Mouse (Mus musculus): ENCODE results near the gene Tmem121b.
A peak's percentile ranks its signal among the peaks of the same experiment; 100 is the strongest.

The Tmem121b gene

DNA sequence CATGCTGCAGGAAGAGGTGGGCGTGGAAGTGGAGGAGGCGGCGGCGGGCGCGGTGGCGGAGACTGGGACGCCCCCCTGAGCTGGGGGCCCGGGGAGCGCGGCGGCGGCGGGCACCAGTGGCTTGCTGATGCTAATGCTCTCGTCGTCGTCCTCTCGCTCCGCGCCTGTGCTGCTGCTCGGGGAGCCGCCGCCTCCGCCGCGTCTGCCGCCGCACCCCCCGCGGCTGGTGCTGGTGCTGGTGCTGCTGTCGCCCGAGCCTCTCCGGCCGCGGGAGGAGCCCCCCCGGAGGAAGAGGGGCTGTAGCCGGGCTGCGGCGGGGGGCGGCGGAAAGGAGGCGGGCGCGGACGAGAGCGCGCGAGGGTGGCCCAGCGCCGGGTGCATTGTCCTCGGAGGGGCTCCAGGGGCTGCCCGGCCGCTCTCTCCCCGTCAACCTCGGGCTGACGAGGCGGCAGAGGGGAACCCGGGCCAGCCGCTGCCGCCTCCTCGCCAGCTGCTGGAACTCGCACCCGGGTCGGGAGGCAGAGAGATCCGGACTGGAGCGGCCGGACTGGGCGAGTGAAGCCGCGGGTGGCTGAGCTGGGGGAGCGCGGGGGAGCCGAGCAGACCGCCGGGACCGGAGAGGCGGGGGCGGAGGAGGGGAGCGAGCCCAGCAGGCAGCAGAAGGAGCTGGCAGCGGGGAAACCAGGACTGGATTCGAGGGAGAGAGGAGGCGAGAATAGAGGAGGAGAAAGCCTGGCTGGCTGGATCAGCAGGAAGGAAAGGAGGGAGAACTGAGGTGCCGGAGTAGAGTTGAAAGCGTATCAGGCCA is at the start of gene Tmem121b:
TSS of gene Tmem121b (minus strand) at position 434 of the 808 bp plus-strand sequence.
- DNase-seq: no peak

DNA sequence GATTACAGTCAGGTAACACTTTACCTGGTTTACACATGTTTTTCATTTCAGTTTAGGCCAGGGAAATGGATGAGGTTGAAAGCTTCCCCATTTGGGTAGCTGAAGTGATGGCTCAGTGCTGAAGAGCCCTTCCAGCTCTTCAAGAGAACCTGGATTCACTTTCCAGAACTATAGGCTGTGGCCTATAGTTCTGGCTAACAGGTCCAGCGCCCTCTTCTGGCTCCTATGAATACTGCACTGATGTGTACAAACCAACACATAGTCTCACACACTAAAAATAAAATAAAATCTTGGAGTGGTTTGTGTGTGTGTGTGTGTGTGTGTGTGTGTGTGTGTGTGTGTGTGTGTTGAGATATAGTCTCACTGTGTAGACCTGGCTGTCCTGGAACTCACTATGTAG is 48.5 kb upstream of the Tmem121b start:
- no peak for DNase-seq

GRCm38 (mm10) chr6:120541386-120541785 is 47.8 kb upstream of the Tmem121b start:
- no peak for DNase-seq

- peak; percentile 99 for DNase-seq
These were observed 46.2 kb upstream of the Tmem121b start for GRCm38 (mm10) chr6:120539781-120540231.

- peak; percentile 99 for DNase-seq
These were observed 45.6 kb upstream of the Tmem121b start for GRCm38 (mm10) chr6:120539132-120539759.

GRCm38 (mm10) chr6:120536337-120536736 is 42.7 kb upstream of the Tmem121b start:
- no peak for DNase-seq

GRCm38 (mm10) chr6:120532594-120532993 is 39.0 kb upstream of the Tmem121b start:
- DNase-seq: no peak

DNA sequence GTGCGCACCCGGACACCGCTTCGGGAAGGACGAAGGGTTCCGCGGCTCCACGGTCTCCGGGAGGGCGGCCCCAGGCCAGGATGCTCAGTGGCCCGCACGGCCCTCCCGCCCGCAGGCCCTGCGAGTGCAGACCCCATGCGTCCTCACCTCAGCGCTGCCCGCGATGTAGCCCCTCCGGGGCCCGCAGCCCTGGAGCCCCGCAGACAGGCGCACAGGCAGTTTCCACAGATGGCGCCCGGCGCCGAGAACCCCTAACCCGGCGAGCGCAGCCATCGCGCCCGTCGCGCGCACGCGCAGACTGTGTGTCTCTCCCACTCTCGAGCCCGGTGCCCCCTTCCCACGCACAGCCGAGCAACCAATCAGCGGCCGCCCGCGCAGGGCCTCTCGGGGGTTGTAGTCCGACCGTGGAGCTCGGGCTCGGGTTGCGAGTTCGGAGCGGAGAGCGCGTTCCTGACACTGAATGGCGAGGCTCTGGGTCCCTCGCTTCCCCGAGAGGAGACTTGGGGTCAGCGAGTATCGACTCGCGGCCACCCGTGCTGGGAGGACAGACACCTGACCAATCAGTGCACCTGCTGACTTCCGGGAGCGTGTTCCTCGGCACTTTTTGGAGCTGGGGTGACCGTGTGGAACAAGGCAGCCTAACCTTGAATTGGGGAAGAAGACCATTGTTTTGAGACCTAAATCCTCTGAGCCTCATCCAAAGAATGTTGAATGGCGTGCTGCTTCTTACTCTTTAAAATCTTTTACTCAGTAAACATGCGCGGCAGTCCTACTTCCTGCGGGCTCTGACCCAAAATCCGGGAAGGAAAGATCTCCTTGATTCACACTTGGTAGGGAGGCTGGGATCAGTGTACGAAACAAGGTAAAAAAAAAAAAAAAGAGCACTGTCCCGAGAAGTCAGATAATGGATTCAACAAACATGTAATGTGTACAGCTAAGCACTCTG is 37.7 kb upstream of the Tmem121b start, which contains the start of gene Hdhd5:
TSS of gene Hdhd5 (minus strand) at position 300 of the 946 bp plus-strand sequence.
- DNase-seq: peak; percentile 99

- DNase-seq: no peak
These were observed 35.5 kb upstream of the Tmem121b start for GRCm38 (mm10) chr6:120529123-120529522.

GRCm38 (mm10) chr6:120524796-120525195 is 31.2 kb upstream of the Tmem121b start:
- no peak for DNase-seq

- DNase-seq: no peak
These were observed 26.0 kb upstream of the Tmem121b start for GRCm38 (mm10) chr6:120519647-120520046.

GRCm38 (mm10) chr6:120517311-120517710 is 23.7 kb upstream of the Tmem121b start:
- DNase-seq: no peak

DNA sequence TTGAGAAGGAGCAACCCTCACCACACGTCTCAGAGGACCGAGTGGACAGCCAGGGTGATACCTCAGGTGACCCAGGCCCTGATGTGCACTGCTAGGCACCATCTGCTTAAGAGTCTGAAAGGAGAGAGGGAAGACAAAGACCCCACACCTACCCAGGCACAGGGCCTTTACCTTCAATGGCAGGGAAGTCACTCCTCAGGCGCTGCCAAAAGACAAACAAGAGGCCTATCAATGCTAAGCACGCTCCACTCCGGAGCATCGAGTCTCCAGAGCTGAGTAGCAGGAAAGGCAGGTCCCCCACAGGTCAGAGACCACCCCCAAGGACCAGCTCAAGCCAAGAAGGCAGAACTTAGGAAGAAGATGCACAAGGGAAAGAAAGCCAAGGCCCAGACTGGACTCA is 23.3 kb upstream of the Tmem121b start:
- no peak for DNase-seq

DNA sequence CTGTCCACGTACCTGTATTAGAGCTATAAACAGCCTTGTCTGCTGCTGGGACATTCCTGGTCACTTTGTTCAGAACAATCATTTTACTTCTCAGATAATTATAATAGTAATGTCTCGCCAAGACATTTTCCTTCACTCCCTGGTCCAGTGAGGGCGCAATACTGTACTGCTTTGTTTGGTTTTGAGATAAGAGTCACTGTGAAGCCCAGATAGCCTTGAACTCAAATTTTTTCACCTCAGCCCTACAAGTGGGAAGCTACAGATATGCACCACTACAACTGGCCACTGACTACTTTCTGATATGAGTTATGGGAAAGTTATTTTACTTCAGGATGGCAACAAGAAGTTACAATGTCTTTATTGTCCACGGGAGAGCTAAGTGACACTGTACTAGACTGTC is 22.8 kb upstream of the Tmem121b start:
- DNase-seq: no peak

GRCm38 (mm10) chr6:120511212-120511611 is 17.6 kb upstream of the Tmem121b start:
- no peak for DNase-seq

- DNase-seq: no peak
These were observed 16.8 kb upstream of the Tmem121b start for GRCm38 (mm10) chr6:120510425-120510824.

GRCm38 (mm10) chr6:120509975-120510374 is 16.4 kb upstream of the Tmem121b start:
- DNase-seq: no peak

DNA sequence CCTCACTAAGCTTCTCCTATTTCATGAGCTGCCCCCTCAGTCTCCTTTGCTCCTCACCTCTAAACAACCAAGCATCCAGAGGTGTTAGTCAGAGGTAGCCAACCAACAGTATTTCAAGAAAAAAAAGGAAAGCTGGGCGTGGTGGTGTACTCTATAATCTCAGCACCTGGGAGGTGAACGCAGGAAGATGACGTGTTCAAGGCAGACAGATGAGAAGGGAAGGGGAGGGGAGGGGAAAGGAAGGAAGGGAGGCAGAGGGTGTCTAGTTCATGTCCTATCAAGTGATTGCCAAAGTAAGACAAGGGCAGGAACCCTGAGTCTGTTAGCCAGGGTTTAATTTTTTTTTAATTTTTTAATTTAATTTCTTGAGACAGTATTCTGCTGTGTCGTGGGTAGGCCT is 15.0 kb upstream of the Tmem121b start:
- DNase-seq: no peak

DNA sequence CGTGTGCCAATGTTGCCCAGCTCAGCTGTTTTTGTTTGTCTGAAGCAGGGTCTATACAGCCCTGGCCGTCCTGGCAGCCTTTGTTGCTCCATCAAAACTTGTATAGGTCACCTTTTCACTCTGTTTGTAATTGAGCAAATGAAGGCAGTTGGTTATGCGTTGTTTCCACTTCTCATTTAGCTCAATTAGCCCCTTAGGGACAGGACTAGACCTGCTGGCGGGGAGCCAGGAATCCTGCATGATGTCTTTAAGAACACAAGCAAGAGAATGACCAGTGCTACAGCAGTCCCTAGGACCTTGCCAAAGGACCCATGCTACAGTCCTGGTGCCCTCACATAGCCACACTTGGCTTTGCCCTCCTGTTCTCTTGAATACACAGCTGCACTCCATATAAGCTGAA is 11.9 kb upstream of the Tmem121b start:
- DNase-seq: no peak

GRCm38 (mm10) chr6:120504051-120504450 is 10.4 kb upstream of the Tmem121b start:
- DNase-seq: no peak

GRCm38 (mm10) chr6:120496544-120496943 is 2.9 kb upstream of the Tmem121b start:
- no peak for DNase-seq

- no peak for DNase-seq
These were observed 871 bp downstream of the Tmem121b start for GRCm38 (mm10) chr6:120492499-120493373.

Measured in heart, adult 11 months (tissue).